Mouse (Mus musculus) erythroblast, embryonic 14.5 days (primary cell): ENCODE data around the gene Plekha5.

Source experiments
- GATA1 ChIP-seq: IDR thresholded peaks from 2 replicates; pipeline ENCODE4 v1.6.1; 2012; ENCODE audit warnings: low read length, inconsistent platforms, mixed read lengths
- TAL1 ChIP-seq: IDR thresholded peaks from 3 replicates; pipeline ENCODE4 v1.6.1; 2012; ENCODE audit warnings: low read length, inconsistent platforms, mixed read lengths

DNA sequence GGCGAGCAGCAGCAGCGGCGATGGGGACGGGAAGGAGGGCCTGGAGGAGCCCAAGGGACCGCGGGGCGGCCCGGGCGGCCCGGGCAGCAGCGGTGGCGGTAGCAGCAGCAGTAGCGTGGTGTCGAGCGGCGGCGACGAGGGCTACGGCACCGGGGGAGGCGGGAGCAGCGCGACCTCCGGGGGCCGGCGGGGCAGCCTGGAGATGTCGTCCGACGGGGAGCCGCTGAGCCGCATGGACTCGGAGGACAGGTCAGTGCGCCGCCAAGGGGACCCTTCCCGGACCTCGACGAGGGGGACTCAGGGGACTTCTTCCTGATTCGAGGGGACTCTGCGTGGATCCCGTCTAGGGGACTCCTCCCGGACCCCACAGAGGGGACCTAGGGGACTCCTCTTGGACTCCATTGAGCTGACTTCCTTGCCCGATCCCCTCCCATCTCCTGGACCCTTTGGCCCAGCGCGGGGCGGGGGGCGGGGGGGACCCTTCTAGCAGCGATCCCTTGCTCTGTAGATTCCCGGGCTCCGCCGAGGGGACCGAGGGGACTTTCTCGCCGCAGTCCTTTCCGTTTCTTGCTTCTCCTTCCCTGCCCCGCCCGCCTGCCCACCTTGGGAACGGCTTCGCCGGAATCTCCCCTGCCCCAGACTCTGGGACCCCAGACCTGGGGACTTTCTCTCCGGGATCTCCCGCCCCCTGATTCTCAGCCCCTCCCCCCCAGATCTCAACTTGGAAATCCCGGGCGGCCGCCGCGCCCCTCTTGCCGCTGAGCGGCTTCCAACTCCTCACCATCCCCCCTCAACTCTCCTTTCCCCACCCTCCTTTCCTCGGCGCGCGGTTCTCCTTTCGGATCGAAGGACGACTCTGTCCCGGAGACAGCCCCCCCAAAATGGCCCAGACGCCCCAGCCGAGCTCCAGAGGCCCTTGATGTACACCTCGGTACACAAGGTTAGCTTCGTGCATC lies 200.5 kb downstream of the Plekha5 start:
- TF ChIP-seq TAL1: no peak
- TF ChIP-seq GATA1: no peak
